ENCODE assay signal across 20 mouse cellular contexts in genomic region chrX:139352192-139352772, GRCm38 (mm10). TPM values are rescaled to one million over a fixed set of nuclear protein-coding genes. Genes with fewer than 3 reads are reported as not detected.
DNase-seq lines count a peak whose midpoint lies in the region; ATAC-seq and TF ChIP-seq lines count a peak whose summit lies in the region.
"Had no signal": no experiment of that assay in that cellular context is flagged by ENCODE, and none has a peak within 500 bp of the region (broad histone marks: within the 10 kb centered on the region; RNA-seq: fewer than 3 reads in every experiment).

No protein-coding gene starts in this region.

- no peak overlapping the region for H3K4me2 ChIP-seq in hindbrain, embryonic 14.5 days (replicated peaks)
- no peak overlapping the region for H3K4me2 ChIP-seq in lung, embryonic 14.5 days
- no peak overlapping the region for H3K4me2 ChIP-seq in lung, postnatal 0 days (replicated peaks; ENCODE audit: low read depth, low read length)
- H3K4me2 ChIP-seq: embryonic facial prominence, embryonic 13.5 days; intestine, embryonic 15.5 days; limb, embryonic 15.5 days; stomach, embryonic 15.5 days had no signal

- H3K4me3 ChIP-seq in hindbrain, embryonic 14.5 days (replicated peaks; ENCODE audit: low read length), result no peak overlapping the region
- H3K4me3 ChIP-seq in hindbrain, embryonic 10.5 days, result no peak overlapping the region
- H3K4me3 ChIP-seq in lung, embryonic 14.5 days (ENCODE audit: low read depth, low read length), result no peak overlapping the region
- H3K4me3 ChIP-seq in lung, postnatal 0 days (ENCODE audit: low read depth, low read length), result no peak overlapping the region
- H3K4me3 ChIP-seq: embryonic facial prominence, embryonic 13.5 days; heart, adult 2 months; intestine, embryonic 15.5 days; limb, embryonic 15.5 days; stomach, embryonic 15.5 days had no signal

- TF ChIP-seq EP300 in lung, postnatal 0 days (IDR thresholded peaks at IDR 0.05), result no peak

- 67% methylated on average over 5 of the region's 5 CpGs for WGBS in hindbrain, embryonic 14.5 days
- 84% methylated on average over 5 of the region's 5 CpGs for WGBS in hindbrain, embryonic 10.5 days
- 39% methylated on average over 5 of the region's 5 CpGs for whole genome bisulfite sequencing in lung, embryonic 14.5 days
- WGBS in lung, postnatal 0 days, result 45% methylated on average over 5 of the region's 5 CpGs

- no peak overlapping the region for H3K9ac ChIP-seq in hindbrain, embryonic 14.5 days
- no peak overlapping the region for H3K9ac ChIP-seq in lung, embryonic 14.5 days
- no peak overlapping the region for H3K9ac ChIP-seq in lung, postnatal 0 days (replicated peaks; ENCODE audit: low read depth)
- H3K9ac ChIP-seq: embryonic facial prominence, embryonic 13.5 days; intestine, embryonic 15.5 days; limb, embryonic 15.5 days; stomach, embryonic 15.5 days had no signal

- DNase-seq in hindbrain, embryonic 14.5 days (ENCODE audit: low spot score), result peak; percentile 24
- no peak for DNase-seq in hindbrain, embryonic 10.5 days (ENCODE audit: low spot score)
- peak; percentile 79 for DNase-seq in lung, embryonic 14.5 days
- DNase-seq in lung, postnatal 14 days, result no peak
- peak; percentile 68 for DNase-seq in lung, postnatal 0 days (ENCODE audit: low spot score)
- DNase-seq in retina, postnatal 1 day, result peak; percentile 11
- DNase-seq: adrenal gland, adult 8-10 months; cerebellum, adult 11-12 months; kidney, postnatal 36 days; right cerebral cortex, postnatal 14 days had no signal

- no peaks in the 10 kb centered on the region for H3K9me3 ChIP-seq in hindbrain, embryonic 14.5 days (ENCODE audit: control insufficient read depth, low read length)
- no peaks in the 10 kb centered on the region for H3K9me3 ChIP-seq in hindbrain, embryonic 10.5 days
- H3K9me3 ChIP-seq in lung, embryonic 14.5 days (ENCODE audit: low read depth, low read length), result no peaks in the 10 kb centered on the region
- no peaks in the 10 kb centered on the region for H3K9me3 ChIP-seq in lung, postnatal 0 days (ENCODE audit: low read length)
- H3K9me3 ChIP-seq: embryonic facial prominence, embryonic 13.5 days; intestine, embryonic 15.5 days; limb, embryonic 15.5 days; stomach, embryonic 15.5 days had no signal

- no peak for TF ChIP-seq CTCF in lung, embryonic 14.5 days (IDR thresholded peaks at IDR 0.05; ENCODE audit: low read depth)
- TF ChIP-seq CTCF in lung, postnatal 0 days (IDR thresholded peaks at IDR 0.05), result no peak

- no peak for ATAC-seq in hindbrain, embryonic 14.5 days (ENCODE audit: low FRiP score)
- ATAC-seq in lung, embryonic 14.5 days (ENCODE audit: insufficient read depth), result peak; percentile 92
- peak; percentile 66 for ATAC-seq in lung, postnatal 0 days
- ATAC-seq in CD4-positive, CD25-positive, alpha-beta regulatory T cell, adult 4 months, result no peak
- ATAC-seq: intestine, embryonic 15.5 days had no signal

- no peaks in the 10 kb centered on the region for H3K4me1 ChIP-seq in hindbrain, embryonic 14.5 days (replicated peaks; ENCODE audit: control insufficient read depth, insufficient read depth, low read length)
- no peaks in the 10 kb centered on the region for H3K4me1 ChIP-seq in hindbrain, embryonic 10.5 days (replicated peaks)
- H3K4me1 ChIP-seq in lung, embryonic 14.5 days (ENCODE audit: insufficient read depth), result no peaks in the 10 kb centered on the region
- no peaks in the 10 kb centered on the region for H3K4me1 ChIP-seq in lung, postnatal 0 days (ENCODE audit: insufficient read depth, low read depth, low read length)
- H3K4me1 ChIP-seq: embryonic facial prominence, embryonic 13.5 days; intestine, embryonic 15.5 days; limb, embryonic 15.5 days; stomach, embryonic 15.5 days had no signal

- no peaks in the 10 kb centered on the region for H3K36me3 ChIP-seq in hindbrain, embryonic 14.5 days (replicated peaks; ENCODE audit: control insufficient read depth, insufficient read depth)
- no peaks in the 10 kb centered on the region for H3K36me3 ChIP-seq in hindbrain, embryonic 10.5 days
- no peaks in the 10 kb centered on the region for H3K36me3 ChIP-seq in lung, embryonic 14.5 days (ENCODE audit: insufficient read depth)
- H3K36me3 ChIP-seq in lung, postnatal 0 days (ENCODE audit: insufficient read depth, low read length), result no peaks in the 10 kb centered on the region
- H3K36me3 ChIP-seq: embryonic facial prominence, embryonic 13.5 days; intestine, embryonic 15.5 days; limb, embryonic 15.5 days; stomach, embryonic 15.5 days had no signal

- no peak overlapping the region for H3K27ac ChIP-seq in hindbrain, embryonic 14.5 days
- H3K27ac ChIP-seq in hindbrain, embryonic 10.5 days, result no peak overlapping the region
- H3K27ac ChIP-seq in lung, embryonic 14.5 days (ENCODE audit: low read depth), result no peak overlapping the region
- H3K27ac ChIP-seq in lung, postnatal 0 days (ENCODE audit: low read length), result no peak overlapping the region
- H3K27ac ChIP-seq: embryonic facial prominence, embryonic 13.5 days; heart, adult 2 months; intestine, embryonic 15.5 days; limb, embryonic 15.5 days; stomach, embryonic 15.5 days had no signal

- no peaks in the 10 kb centered on the region for H3K27me3 ChIP-seq in hindbrain, embryonic 14.5 days (ENCODE audit: control insufficient read depth, insufficient read depth, low read length)
- H3K27me3 ChIP-seq in hindbrain, embryonic 10.5 days (ENCODE audit: insufficient read depth, poor library complexity, severe bottlenecking), result peaks cover 29% of the 10 kb centered on the region
- no peaks in the 10 kb centered on the region for H3K27me3 ChIP-seq in lung, embryonic 14.5 days (ENCODE audit: insufficient read depth, low read length)
- no peaks in the 10 kb centered on the region for H3K27me3 ChIP-seq in lung, postnatal 0 days (replicated peaks; ENCODE audit: insufficient read depth, low read length)
- H3K27me3 ChIP-seq: intestine, embryonic 15.5 days; stomach, embryonic 15.5 days had no signal

RNA-seq across cellular contexts. Expression of gene Trap1a, which starts 18.8 kb away (rescaled TPM):
- not detected in 2 replicates for polyA plus RNA-seq in hindbrain, embryonic 14.5 days (2014; fragmentation: Nextera tagmentation; extraction: Ambion mirVana)
- 0.36 and 0.43 TPM in 2 replicates for polyA plus RNA-seq in hindbrain, embryonic 10.5 days (2016; fragmentation: Nextera tagmentation; extraction: Ambion mirVana)
- polyA plus RNA-seq in lung, embryonic 14.5 days (2014; fragmentation: Nextera tagmentation; extraction: Ambion mirVana), result not detected in 2 replicates
- polyA plus RNA-seq in lung, postnatal 0 days (2015; fragmentation: Nextera tagmentation; extraction: Ambion mirVana), result 0.13 TPM in 1 of 2 replicates, not detected in the other
- not detected for polyA plus RNA-seq in CD4-positive, CD25-positive, alpha-beta regulatory T cell, adult 4 months (2017; shearing (Covaris generic))
- polyA plus RNA-seq: cortical plate, adult 2 months; embryonic facial prominence, embryonic 13.5 days; heart, adult 2 months; intestine, embryonic 15.5 days; limb, embryonic 15.5 days; liver, embryonic 16.5 days; spleen, adult 2 months; thymus, postnatal 0 days had no signal

Comparison
In these comparisons a context has a peak if more than half of its experiments do, and no peak if none do; other contexts are left out.
1. DNase-seq: peak in hindbrain, embryonic 14.5 days (single experiment), lung, embryonic 14.5 days (single experiment), lung, postnatal 0 days (single experiment) and retina, postnatal 1 day (single experiment); none in hindbrain, embryonic 10.5 days (single experiment) and lung, postnatal 14 days (single experiment).
2. ATAC-seq: peak in lung, embryonic 14.5 days (single experiment) and lung, postnatal 0 days (single experiment); none in hindbrain, embryonic 14.5 days (single experiment) and CD4-positive, CD25-positive, alpha-beta regulatory T cell, adult 4 months (single experiment).